ENCODE assay signal across 7 mouse cellular contexts in genomic region chr11:3291311-3292061, GRCm38 (mm10). TPM values are rescaled to one million over a fixed set of nuclear protein-coding genes. Genes with fewer than 3 reads are reported as not detected.
DNase-seq lines count a peak whose midpoint lies in the region; ATAC-seq and TF ChIP-seq lines count a peak whose summit lies in the region.

No protein-coding gene starts in this region.

- peak overlapping the region; percentile 90 for H3K9ac ChIP-seq in liver, embryonic 11.5 days (ENCODE audit: low read depth, low read length)
- H3K9ac ChIP-seq in neural tube, embryonic 15.5 days (replicated peaks): peak overlapping the region; percentile 96

- 2% methylated on average over 26 of the region's 26 CpGs for WGBS in hindbrain, embryonic 10.5 days
- WGBS in liver, embryonic 11.5 days: 1% methylated on average over 26 of the region's 26 CpGs
- WGBS in neural tube, embryonic 15.5 days: under 1% methylated on average over 26 of the region's 26 CpGs

- TF ChIP-seq CTCF in cortical plate, adult 2 months (IDR thresholded peaks at IDR 0.05; ENCODE audit: extremely low read depth, insufficient read depth, low read length): no peak

- DNase-seq in urinary bladder, postnatal 25 days (ENCODE audit: low spot score): peak; percentile 22
- no peak for DNase-seq in urinary bladder, postnatal 4 days (ENCODE audit: low spot score in 2 of 2)
- peak; percentile 57 for DNase-seq in hindbrain, embryonic 10.5 days (ENCODE audit: low spot score)
- peak; percentile 60 for DNase-seq in liver, embryonic 11.5 days (ENCODE audit: low spot score)
- DNase-seq in adrenal gland, adult 18-20 months (ENCODE audit: low spot score in 2 of 2): no peak

- H3K4me3 ChIP-seq in cortical plate, adult 2 months (ENCODE audit: insufficient read depth, low read length): peak overlapping the region; percentile 83
- peak overlapping the region; percentile 95 for H3K4me3 ChIP-seq in hindbrain, embryonic 10.5 days
- H3K4me3 ChIP-seq in liver, embryonic 11.5 days (ENCODE audit: low read depth, low read length): peak overlapping the region; percentile 93
- H3K4me3 ChIP-seq in neural tube, embryonic 15.5 days (replicated peaks): peak overlapping the region; percentile 85

- peaks cover 53% of the 10 kb centered on the region for H3K36me3 ChIP-seq in hindbrain, embryonic 10.5 days
- H3K36me3 ChIP-seq in liver, embryonic 11.5 days (ENCODE audit: control insufficient read depth, insufficient read depth, low read length): peaks cover 38% of the 10 kb centered on the region
- H3K36me3 ChIP-seq in neural tube, embryonic 15.5 days: peaks cover 25% of the 10 kb centered on the region; the same call in 1 of the 2 replicates

- peak overlapping the region; percentile 100 for H3K4me2 ChIP-seq in liver, embryonic 11.5 days
- peak overlapping the region; percentile 93 for H3K4me2 ChIP-seq in neural tube, embryonic 15.5 days

- H3K27me3 ChIP-seq in hindbrain, embryonic 10.5 days (ENCODE audit: insufficient read depth, poor library complexity, severe bottlenecking): no peaks in the 10 kb centered on the region
- H3K27me3 ChIP-seq in liver, embryonic 11.5 days (replicated peaks; ENCODE audit: control insufficient read depth, insufficient read depth, low read length): no peaks in the 10 kb centered on the region
- H3K27me3 ChIP-seq in neural tube, embryonic 15.5 days (replicated peaks): no peaks in the 10 kb centered on the region

- 0 out of 2 replicates have a peak, but pooled peaks have one; percentile 7 for TF ChIP-seq POLR2A in cortical plate, adult 2 months (IDR thresholded peaks at IDR 0.05; ENCODE audit: extremely low read depth, insufficient read depth, low read length)

- ATAC-seq in liver, embryonic 11.5 days (replicated peaks; ENCODE audit: low FRiP score): no peak
- no peak for ATAC-seq in neural tube, embryonic 15.5 days (ENCODE audit: low FRiP score)

- peak overlapping the region; percentile 32; the same call in 1 of the 2 replicates for H3K27ac ChIP-seq in cortical plate, adult 2 months (ENCODE audit: insufficient read depth, low read length)
- H3K27ac ChIP-seq in hindbrain, embryonic 10.5 days: peak overlapping the region; percentile 100
- H3K27ac ChIP-seq in liver, embryonic 11.5 days (ENCODE audit: low read depth, low read length): peak overlapping the region; percentile 99
- H3K27ac ChIP-seq in neural tube, embryonic 15.5 days (replicated peaks): peak overlapping the region; percentile 100

- 0 out of 2 replicates have a peak, but pooled peaks cover 3% of the 10 kb centered on the region for H3K9me3 ChIP-seq in hindbrain, embryonic 10.5 days
- no peaks in the 10 kb centered on the region; the same call in 1 of the 2 replicates for H3K9me3 ChIP-seq in liver, embryonic 11.5 days (ENCODE audit: control insufficient read depth, low read length)
- H3K9me3 ChIP-seq in neural tube, embryonic 15.5 days (replicated peaks): no peaks in the 10 kb centered on the region

- peaks cover 4% of the 10 kb centered on the region; the same call in 1 of the 2 replicates for H3K4me1 ChIP-seq in cortical plate, adult 2 months (ENCODE audit: control insufficient read depth, insufficient read depth, low read length)
- peaks cover 60% of the 10 kb centered on the region for H3K4me1 ChIP-seq in hindbrain, embryonic 10.5 days (replicated peaks)
- peaks cover 41% of the 10 kb centered on the region for H3K4me1 ChIP-seq in liver, embryonic 11.5 days (replicated peaks; ENCODE audit: control insufficient read depth, insufficient read depth, low read length)
- peaks cover 78% of the 10 kb centered on the region for H3K4me1 ChIP-seq in neural tube, embryonic 15.5 days

RNA-seq across cellular contexts. Expression of gene Patz1, which starts 2.8 kb away (rescaled TPM):
- 29.0 and 30.1 TPM in 2 replicates for polyA plus RNA-seq in cortical plate, adult 2 months (2012; rRNA removed)
- polyA plus RNA-seq in hindbrain, embryonic 10.5 days (2016; fragmentation: Nextera tagmentation; extraction: Ambion mirVana): 106 and 116 TPM in 2 replicates
- polyA plus RNA-seq in liver, embryonic 11.5 days (2014; fragmentation: Nextera tagmentation; extraction: Ambion mirVana): 42.8 and 44.2 TPM in 2 replicates
- polyA plus RNA-seq in neural tube, embryonic 15.5 days (2015; fragmentation: Nextera tagmentation; extraction: Ambion mirVana): 39.5 and 49.2 TPM in 2 replicates
- total RNA-seq in adrenal gland, adult 18-20 months (2021): 10 to 100 TPM; 16.1 to 24.6 TPM

RNA-seq across cellular contexts. Expression of gene Drg1, which starts 25.3 kb away (rescaled TPM):
- 77.1 and 88.5 TPM in 2 replicates for polyA plus RNA-seq in cortical plate, adult 2 months (2012; rRNA removed)
- polyA plus RNA-seq in hindbrain, embryonic 10.5 days (2016; fragmentation: Nextera tagmentation; extraction: Ambion mirVana): 317 and 322 TPM in 2 replicates
- 249 and 261 TPM in 2 replicates for polyA plus RNA-seq in liver, embryonic 11.5 days (2014; fragmentation: Nextera tagmentation; extraction: Ambion mirVana)
- 194 and 208 TPM in 2 replicates for polyA plus RNA-seq in neural tube, embryonic 15.5 days (2015; fragmentation: Nextera tagmentation; extraction: Ambion mirVana)
- total RNA-seq in adrenal gland, adult 18-20 months (2021): 10 to 100 TPM; 77.1 to 94.1 TPM

RNA-seq across cellular contexts. Expression of gene Pik3ip1, which starts 38.7 kb away (rescaled TPM):
- 41.3 and 42.6 TPM in 2 replicates for polyA plus RNA-seq in cortical plate, adult 2 months (2012; rRNA removed)
- polyA plus RNA-seq in hindbrain, embryonic 10.5 days (2016; fragmentation: Nextera tagmentation; extraction: Ambion mirVana): 9.3 and 9.4 TPM in 2 replicates
- 3.5 and 3.8 TPM in 2 replicates for polyA plus RNA-seq in liver, embryonic 11.5 days (2014; fragmentation: Nextera tagmentation; extraction: Ambion mirVana)
- polyA plus RNA-seq in neural tube, embryonic 15.5 days (2015; fragmentation: Nextera tagmentation; extraction: Ambion mirVana): 28.7 and 35.3 TPM in 2 replicates
- 10 to 100 TPM in 1 of 2 experiments, 1 to 10 TPM in 1; 9.1 to 12.0 TPM for total RNA-seq in adrenal gland, adult 18-20 months (2021)

Comparison
In these comparisons a context has a peak if more than half of its experiments do, and no peak if none do; other contexts are left out.
1. DNase-seq: peak in urinary bladder, postnatal 25 days (single experiment), hindbrain, embryonic 10.5 days (single experiment) and liver, embryonic 11.5 days (single experiment); none in urinary bladder, postnatal 4 days (0 of 2) and adrenal gland, adult 18-20 months (0 of 2).
2. H3K27ac ChIP-seq: peak in every context shown above with its lines; median percentile 100 in hindbrain, embryonic 10.5 days; 100 in neural tube, embryonic 15.5 days; 99 in liver, embryonic 11.5 days; 32 in cortical plate, adult 2 months.
3. Peak in every context shown above with its lines, with median percentiles within 50 percentile points of each other: H3K4me3 ChIP-seq.